Mouse (Mus musculus) cerebellum, adult 9-10 months (tissue): ENCODE measurements around the gene Zfp704.
"Not testable (repeated sequence)": the region's sequence is repeated elsewhere in the genome, so short reads cannot be mapped to it uniquely, and the experiment has no call there.

Experiments used
- DNase-seq: peaks from one replicate; pipeline ENCODE4 v3.0.0; 2022

The Zfp704 gene

DNA sequence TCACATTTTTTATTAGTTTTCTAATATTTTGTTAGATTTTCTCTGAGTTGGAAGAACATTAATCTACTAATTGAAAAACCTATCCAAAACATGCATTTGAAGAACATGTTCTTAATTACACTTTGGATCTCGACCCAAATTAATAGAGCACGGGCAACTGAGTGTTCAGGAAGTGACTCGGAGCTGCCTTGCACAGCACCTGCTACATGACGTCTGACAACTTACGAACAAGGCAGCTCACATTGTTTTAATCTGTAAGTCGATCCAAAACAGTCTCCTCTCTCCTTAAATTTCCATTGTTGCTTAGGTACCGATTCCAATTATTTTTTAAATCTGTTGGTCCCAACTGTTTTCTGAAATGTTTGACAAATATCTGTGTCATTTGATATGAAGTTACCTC, 15.4 kb downstream of the Zfp704 start:
- no peak for DNase-seq

DNA sequence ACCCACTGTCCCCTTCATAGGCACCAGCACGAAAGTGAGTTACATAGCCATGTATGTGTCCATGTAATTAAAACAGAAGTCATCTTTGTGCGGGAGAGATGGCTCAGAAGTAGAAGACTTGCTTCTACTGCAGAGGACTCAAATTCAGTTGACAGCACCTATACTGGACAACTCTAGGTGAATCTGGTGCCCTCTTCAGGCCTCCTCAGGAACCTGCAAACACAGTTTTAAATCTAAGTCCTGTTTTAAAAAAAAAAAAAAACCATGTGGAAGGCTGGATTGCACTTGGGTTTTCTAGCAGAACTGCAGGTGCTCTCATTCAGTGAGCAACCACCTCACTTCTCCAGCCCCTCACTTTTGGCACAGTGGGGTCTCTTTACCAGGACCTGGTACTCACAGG, 16.1 kb downstream of the Zfp704 start:
- peak; percentile 60 for DNase-seq

DNA sequence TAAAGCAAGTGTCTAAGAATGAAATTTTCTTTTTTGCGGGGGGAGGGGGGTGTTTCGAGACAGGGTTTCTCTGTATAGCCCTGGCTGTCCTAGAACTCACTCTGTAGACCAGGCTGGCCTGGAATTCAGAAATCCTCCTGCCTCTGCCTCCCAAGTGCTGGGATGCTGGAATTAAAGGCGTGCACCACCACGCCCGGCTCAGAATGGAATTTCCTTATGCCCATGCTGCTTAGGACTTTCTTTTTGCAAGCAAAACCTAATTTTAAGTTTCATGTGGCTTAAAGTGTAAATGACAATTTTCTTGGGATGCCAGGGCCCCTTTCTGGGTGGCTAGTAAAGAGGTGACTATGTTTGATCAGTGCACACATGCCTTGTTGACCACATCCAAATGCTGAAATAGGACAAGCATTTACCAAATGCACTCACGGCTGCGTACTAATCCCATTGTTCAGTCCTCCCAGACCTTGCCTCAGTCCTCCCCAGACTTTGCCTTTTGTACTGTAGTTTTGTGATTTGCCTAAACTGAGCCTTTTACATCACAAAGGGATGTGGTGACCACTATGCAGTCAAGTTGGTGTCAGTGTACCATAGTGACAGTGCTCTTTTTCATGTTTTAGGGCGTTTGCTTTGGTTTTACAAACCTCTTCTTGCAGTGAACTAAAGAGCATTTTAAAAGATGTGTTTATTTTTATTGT, 18.3 kb downstream of the Zfp704 start:
- no peak for DNase-seq

DNA sequence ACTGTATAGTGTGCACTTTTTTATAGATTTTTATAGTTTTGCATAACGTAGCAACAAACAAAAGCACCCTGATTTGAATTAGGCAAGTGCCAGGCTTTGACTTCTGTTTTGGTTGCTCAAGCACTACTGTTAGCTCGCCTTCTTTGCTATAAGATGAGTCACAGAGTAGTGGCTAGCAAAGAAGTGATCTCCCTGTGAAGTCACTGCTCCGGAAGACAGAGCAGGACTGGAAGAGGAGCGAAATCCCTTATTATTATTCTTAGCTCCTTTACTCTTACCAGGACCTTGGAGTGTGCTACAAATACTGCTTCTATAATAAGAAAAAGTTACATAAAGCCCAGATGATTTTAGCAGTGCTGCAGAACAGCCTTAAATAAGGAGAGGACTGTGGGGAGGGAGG, 21.2 kb downstream of the Zfp704 start:
- no peak for DNase-seq

DNA sequence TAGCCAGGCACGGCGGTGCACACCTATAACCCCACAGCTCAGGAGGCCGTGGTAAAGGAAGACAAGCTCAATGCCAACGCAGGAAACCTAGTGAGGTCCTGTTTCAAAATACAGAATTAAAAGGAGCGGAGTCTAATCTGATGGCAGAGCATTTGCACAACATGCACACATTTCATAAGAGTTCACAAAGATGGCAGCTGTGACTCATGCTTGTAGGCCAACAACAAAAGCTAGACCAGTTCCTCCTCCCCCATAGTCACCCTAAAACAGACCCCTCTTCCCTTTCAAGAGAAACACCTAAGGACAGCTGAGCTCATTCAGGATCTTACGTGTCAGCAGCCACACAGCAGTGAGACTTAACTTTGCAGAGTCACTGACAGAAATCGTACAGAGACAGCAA, 22.6 kb downstream of the Zfp704 start:
- DNase-seq, result no peak

DNA sequence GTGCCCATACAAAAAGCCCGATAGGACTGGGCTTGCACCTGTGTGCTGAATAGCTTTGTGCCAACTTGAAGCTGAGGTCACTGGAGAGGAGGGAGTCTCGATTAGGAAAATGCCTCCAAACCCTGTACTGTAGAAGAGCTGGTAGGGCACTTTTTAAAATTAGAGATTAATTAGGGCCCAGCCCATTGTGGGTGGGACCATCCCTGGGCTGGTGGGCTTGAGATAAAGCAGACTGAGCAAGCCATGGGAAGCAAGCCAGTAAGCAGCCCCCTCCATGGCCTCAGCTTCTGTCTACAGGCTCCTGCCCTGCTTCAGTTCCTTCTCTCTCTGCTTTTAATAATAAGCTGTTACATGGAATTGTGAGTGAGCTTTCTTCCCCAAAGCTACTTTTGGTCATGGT, 26.4 kb downstream of the Zfp704 start:
- no peak for DNase-seq

DNA sequence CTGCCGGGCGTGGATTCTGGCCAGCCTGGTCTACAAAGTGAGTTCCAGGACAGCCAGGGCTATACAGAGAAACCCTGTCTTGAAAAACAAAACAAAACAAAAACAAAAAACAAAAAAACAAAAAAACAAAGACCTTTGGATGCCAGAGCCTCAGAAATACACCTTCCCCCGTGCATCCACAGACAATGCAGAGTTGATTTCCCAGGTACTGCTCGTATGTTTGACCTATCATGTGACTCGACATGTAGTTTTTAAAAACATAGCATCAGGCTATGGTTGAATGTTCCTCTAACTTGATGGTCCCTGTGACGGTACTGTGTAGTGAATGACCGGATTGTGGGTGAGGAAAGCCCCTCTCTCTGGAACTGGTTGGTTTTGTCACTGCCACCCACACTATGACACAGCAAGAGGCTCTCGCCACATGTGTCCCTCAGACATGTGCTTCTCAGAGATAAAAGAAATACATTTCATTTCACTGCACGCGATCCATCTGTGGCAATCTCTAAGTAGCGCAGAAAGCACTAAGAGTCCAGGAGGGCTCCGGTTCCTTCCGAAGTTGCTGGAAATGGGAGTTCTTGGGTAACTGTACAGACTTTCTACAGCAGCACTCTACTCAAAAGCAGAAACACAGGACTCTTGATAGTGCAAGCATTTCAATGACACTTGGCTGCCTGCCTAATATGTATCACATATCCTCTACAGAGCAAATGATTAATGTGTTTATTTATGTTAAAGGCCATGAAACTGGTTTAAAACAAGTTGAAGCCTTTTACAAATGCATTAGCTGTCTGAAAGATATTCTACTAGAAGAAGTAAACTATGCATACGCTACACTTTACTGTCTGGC, 28.7 kb downstream of the Zfp704 start:
- DNase-seq, result no peak

DNA sequence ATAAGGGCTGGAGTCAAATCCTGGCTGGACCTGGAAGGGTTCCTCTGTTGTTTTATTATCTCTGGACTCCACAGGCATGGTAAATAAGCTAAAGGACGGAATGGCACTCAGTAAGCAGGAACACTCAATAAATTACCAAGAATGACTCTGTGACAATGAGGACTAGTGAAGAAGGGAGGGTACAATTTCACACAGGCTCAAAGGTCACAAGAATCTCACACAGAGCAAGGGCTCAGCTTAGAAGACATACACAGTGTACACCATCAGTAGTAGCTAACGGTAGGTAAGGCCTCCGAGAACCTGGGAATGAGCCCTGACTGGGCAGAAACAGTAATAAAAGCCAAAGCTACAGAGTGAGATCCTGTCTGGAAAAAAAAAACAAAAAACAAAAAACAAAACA, 29.8 kb downstream of the Zfp704 start:
- no peak for DNase-seq

DNA sequence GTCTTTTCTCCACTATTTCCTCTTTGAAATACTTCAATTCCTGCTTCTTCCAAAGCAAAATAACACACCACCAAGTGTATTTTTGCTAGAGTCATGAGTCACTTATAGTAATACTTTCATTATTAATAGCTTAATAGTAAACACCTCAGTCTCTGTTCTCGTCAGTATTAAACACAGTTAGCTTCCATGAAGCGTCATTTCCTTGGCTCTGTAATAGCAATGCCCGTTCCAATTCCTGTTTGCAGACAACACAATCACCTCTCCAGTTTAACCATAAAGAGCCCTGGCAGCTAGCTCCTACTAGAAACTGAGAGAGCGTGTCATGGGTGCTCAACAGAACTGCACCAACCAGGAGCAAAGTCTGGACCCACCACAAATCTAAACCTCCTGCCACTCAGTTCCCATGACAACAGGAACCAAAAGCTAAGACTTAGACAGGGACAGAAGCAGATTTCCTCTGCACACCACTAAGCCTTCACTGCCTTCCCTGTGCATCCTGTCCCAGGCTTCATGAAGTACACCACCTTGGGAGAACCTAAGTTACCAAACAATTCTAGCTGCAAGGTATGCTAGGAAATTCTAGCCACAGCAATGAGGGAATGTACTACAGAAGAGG, 30.7 kb downstream of the Zfp704 start:
- no peak for DNase-seq

DNA sequence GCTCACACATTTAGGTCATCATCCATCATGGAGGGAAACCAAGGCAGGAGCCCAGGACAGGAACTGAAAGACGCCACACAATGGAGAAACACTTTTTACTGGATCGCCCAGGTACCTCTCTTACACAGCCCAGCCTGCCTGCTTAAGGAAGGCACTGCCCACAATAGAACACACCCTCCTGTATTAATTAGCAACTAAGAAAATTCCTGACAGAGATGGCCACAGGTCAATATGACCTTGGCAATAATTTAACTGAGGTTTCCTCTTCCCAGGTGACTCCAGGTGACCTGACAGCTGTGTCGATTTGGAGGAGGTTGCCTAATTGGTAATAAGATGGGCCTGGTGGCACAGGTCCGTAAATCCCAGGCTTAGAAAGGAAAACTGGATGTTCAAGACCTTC, 33.0 kb downstream of the Zfp704 start:
- no peak for DNase-seq

DNA sequence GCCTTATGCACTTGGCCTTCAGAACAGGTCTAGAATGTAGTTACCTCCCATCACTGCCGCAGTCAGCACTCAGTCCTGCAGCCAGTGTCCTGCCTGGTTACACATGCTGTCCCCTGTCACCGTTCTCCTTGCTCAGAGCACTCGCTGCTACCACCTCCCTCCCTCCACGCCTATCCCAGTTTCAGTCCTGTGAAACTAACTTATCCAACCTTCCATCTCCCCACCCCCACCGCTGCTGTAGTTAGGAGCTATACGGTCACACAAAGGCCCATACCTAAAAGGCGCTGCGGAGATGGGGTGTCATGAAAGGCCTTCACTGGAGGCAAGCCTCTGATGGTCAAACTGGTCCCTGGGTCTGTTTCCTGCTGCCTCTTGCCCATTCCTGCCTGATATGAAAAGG, 35.6 kb downstream of the Zfp704 start:
- no peak for DNase-seq

DNA sequence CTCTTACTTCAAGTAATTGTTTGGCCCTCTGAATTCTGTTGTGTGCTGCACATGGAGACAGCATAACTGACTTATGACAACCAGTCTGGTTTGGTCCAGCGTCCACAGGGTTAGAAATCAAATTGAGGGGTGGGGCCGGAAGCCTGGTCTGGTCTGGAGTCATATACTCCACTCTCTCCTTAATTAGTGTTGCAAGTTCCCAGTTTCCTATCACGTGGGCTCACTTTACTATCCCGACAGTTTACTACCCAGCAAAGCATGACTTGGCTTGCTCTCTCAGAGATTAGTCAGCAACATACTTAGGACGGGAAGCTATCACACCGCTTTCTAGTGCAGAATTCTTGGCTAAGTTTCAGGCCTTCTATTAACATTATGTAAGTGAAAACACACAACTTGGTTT, 36.3 kb downstream of the Zfp704 start:
- DNase-seq, result no peak

DNA sequence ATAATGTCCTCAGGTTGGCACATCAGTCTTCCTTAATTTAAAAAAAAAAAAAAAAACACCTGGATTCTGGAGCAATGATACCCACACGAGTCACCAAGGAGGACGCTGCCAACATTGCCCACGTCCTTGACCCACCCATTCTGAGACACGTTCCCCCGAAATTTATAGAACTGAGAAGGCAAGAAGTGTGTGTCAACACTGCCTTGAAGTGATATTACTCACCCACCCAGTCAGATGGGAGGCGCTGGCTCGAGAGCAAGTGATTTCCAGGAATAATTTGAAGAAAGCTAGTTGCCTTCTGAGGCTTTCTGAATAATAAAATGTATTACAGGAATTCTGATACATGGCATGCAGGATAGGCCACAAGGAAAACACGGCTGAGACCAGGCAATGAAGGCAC, 37.6 kb downstream of the Zfp704 start:
- no peak for DNase-seq

DNA sequence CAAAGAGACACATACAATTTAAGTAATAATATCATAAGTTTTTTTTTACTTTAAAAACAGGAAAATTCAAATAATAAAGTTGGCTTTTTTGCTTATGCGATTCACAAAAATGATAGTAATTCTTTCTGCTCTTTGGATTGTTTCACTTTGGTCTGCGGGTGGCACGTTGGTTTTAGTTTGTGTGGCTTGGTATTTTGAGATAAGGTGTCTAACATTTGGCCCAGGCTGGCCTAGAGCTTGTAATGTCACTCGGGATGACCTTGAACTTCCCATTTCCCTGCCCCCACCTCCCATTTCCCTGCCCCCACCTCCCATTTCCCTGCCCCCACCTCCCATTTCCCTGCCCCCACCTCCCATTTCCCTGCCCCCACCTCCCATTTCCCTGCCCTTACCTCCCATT, 39.1 kb downstream of the Zfp704 start:
- no peak for DNase-seq

DNA sequence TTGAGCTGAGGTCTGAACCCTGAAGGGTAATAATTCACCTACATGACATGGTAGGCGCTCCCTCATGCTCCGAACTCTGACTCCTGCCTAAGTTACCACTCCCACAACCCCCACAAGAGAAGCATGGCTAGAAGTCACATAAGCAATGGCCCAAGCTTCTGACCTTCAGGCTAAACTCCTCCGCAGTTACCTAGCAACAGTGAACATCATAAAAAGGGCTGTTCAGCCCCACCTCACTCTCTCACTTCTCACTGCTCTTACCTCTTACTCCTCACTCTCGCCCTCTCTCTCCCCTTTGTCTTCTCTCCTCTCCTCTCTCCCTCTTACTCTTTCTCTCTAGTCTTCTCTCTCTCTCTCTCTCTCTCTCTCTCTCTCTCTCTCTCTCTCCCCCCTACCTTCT, 40.2 kb downstream of the Zfp704 start:
- DNase-seq, result not testable (repeated sequence)

DNA sequence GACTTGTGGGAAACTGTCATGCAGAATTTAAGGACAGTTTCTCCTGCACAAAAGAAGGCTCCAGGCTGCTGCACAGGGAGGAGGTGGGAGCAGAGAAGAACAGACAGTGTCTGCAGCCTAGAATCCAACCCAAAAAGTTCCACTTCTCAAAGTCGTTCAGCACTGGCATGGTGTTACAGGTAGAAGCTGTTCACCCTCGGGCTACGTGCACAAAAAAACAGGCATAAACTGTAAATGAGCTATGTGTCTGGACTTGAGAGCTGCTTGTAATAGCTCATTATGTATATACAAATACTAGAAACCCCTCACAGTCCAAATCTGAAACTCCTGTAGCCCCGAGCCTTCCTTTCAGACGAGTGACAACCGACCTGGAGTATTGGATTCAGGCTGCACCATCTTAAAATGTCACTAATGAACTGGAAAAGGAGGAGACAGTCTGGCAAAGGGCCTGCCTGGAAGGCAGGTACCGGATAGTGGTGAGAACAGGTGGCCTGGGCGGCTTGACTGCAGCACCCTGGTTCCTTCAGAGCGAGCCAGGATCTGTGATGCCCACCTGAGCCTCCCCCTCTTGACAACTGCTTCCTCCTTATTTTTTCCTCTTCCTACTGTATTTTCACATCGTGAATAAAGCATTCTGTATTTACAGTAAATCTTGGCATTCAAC, 41.2 kb downstream of the Zfp704 start:
- peak; percentile 39 for DNase-seq

DNA sequence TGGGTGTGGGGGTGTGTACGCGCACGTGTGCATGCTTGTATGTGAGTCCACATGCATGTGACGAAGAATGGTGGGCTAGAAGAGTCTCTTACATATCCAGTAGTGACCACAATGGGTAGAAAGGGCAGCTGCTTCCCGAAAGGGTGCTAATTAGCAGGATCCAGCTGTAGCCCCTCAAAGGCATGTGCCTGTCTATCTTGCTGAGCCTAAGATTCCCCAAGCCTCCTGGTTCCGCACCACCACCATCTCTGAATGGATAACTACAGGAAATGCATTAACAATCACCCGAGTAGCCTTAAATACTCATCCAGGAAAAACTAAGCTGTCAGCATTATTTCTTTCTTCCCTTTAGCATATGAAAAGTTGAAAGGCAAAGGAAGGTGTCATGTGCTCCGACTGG, 41.9 kb downstream of the Zfp704 start:
- DNase-seq, result no peak

DNA sequence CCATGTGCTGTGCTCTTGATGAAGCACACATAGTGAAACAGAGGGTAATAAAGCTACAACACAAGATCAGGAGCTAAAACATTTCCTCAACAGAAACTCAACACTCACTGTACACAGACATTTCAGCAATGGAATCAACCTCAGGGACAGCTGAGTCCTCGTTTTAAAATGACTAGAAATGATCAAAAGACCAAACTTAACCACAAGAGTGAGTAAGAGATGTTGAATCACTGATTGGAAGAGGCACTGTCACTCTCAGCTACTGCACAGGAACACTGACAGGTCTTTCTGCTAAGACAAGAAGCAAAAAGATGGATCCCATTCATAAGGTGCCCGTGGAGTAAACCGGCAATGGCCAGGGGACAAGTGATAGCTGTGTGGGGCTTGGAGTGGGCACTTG, 43.1 kb downstream of the Zfp704 start:
- no peak for DNase-seq

DNA sequence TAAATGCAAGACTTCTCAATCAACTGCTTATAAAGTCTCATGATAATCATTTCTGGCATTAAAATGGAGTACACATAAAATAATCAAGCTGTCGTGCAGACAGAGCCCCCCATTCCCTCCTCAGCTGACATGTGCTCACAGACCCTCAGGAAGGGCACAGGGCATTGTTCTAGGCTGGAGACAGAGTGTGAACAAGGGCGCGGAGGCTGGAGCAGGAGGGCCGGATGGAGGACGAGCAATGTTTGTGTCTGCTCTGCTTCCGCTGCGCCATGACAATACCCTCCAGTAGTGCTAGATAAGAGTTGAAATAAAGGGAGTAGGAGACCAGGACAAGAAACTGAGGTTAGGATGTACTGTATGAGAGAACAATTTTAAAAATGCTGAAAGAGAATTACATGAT, 46.3 kb downstream of the Zfp704 start:
- DNase-seq, result no peak

DNA sequence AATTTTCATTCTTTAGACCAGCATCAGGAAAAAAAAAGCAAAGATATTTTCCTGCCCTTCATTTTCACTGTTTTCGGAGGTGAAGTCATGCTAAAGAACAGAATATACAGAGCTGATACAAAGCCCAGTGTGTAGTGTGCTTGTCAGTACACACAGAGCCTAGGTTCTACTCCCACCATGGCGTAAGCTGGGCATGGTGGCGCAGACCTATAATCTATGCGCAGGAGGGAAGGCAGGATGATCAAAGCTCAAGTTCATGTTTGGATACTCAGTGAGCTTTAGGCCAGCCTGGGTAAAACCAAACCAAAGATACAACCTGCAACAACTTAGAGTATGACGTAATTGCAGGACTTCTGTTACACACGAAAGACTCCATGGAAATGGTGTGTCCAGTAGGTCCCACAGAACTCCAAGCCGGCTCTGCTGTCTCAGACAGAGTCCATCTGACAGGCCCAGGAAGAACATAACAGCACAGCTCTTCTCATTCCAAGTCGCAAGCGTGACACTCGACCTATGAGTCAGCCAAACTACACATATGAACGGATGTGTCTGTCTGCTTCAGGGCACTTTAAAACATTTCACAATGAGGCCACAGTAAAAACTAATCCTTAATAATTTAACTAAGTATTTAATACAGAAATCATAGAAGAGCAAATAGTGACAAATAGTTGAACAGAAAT, 47.1 kb downstream of the Zfp704 start:
- DNase-seq, result no peak

DNA sequence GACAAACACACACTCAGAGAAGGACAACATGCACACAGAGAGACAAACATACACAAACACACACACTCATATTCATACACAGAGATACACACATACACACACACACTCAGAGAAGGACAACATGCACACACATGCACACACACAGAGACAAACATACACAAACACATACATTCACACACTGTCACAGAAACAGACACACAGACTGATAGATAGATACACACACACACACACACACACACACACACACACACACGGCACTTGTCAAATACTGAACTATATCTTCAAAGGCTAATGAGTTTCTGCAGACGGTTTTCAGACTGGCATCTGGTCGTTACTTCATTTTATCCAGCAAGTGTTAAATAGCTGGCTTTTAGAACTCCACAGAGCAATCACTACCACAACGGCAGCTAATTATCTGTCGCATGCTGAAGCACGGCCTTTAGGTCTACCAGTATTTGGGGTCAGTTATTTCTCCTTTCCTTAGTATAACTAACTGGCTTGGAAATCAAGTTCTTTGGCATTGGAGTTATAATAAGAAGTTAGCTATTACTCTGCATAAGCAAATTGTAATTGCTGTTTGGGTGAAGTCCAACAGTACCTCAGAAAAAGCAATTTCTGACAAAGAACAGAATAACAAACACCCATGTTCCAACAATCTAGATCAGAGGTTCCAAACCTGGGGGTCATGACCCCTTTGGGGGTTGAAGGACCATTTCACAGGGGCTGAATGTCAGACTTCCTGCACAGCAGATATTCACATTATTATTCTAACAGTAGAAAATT, 51.9 kb downstream of the Zfp704 start:
- DNase-seq, result no peak

DNA sequence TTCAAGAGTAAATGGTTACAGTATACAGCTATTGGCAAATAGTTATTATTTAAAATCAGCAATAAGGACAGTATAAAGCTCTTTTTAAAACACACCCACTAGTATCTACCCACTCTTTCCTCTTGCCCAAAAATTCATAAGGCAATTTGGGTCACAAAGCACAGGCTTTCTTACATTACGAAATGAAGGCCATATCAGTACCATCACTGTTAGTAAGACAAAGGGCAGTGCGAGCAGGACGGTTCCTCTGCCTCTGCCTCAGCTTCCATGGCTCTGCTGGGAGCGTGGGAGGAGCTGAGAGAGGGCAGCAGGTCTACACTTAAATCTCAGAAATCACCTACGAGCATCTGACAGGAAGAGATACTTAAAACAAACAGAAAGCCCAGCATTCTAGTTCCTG, 53.7 kb downstream of the Zfp704 start:
- no peak for DNase-seq
